Mouse (Mus musculus) CH12.LX (cell line): Measurements from ENCODE around the gene 1700019N19Rik. TPM values are rescaled to one million over a fixed set of nuclear protein-coding genes. Genes with fewer than 3 reads are reported as not detected.

Experiments
- DNase-seq: peaks from one replicate; pipeline ENCODE4 v3.0.0-alpha.2; 2013; ENCODE audit errors: extremely low read depth
- H3K27ac ChIP-seq: 2 replicates; pipeline ENCODE4 v1.5.1; 2012; ENCODE audit warnings: low read depth, mild to moderate bottlenecking, control low read depth, moderate library complexity; ENCODE audit not compliant: insufficient read depth
- H3K27me3 ChIP-seq: replicated peaks from 2 replicates; pipeline ENCODE3; 2012; ENCODE audit warnings: inconsistent platforms
- H3K36me3 ChIP-seq, 2 experiments: replicated peaks in 1 of 2; 2 replicates each; pipeline versions ENCODE3 to v1.6.1; 2012; ENCODE audit warnings: inconsistent platforms in 1 of 2, low read length in 1 of 2, mild to moderate bottlenecking in 1 of 2, mixed read lengths in 1 of 2, moderate library complexity in 1 of 2; ENCODE audit not compliant: control insufficient read depth in 1 of 2, insufficient read depth in 1 of 2
- H3K4me1 ChIP-seq, 2 experiments: 2 replicates each; pipeline ENCODE4 v1.6.1; 2012; ENCODE audit warnings: inconsistent platforms in 1 of 2, moderate library complexity in 1 of 2; ENCODE audit not compliant: insufficient read depth in 2 of 2, control insufficient read depth in 1 of 2
- H3K4me2 ChIP-seq: 2 replicates; pipeline ENCODE4 v1.6.1; 2012; ENCODE audit warnings: low read depth, mild to moderate bottlenecking, control low read depth; ENCODE audit not compliant: poor library complexity, insufficient read depth, severe bottlenecking
- H3K4me3 ChIP-seq, 3 experiments: fragments of 150-350 bp in 1 of 3; sonication (generic) in 1 of 3; replicated peaks in 1 of 3; 2 replicates each; pipeline versions ENCODE3 to v1.5.1; 2011 to 2012; ENCODE audit warnings: low read depth in 2 of 3, low read length in 2 of 3, mild to moderate bottlenecking in 2 of 3, moderate library complexity in 2 of 3, control low read depth in 1 of 3, improper control_type of control experiment in 1 of 3, inconsistent platforms in 1 of 3, mixed read lengths in 1 of 3; ENCODE audit not compliant: poor library complexity in 1 of 3
- H3K79me2 ChIP-seq: replicated peaks from 2 replicates; pipeline ENCODE4 v1.6.1; 2012; ENCODE audit warnings: mild to moderate bottlenecking, moderate library complexity; ENCODE audit not compliant: control insufficient read depth, poor library complexity, insufficient read depth, severe bottlenecking; ENCODE audit errors: extremely low read depth
- H3K9ac ChIP-seq: 2 replicates; pipeline ENCODE4 v1.6.1; 2012; ENCODE audit warnings: low read depth, mild to moderate bottlenecking, control low read depth, moderate library complexity; ENCODE audit not compliant: insufficient read depth
- H3K9me3 ChIP-seq: replicated peaks from 2 replicates; pipeline ENCODE3; 2012; ENCODE audit warnings: low read length, inconsistent platforms, mixed read lengths
- BHLHE40 ChIP-seq: IDR thresholded peaks from 2 replicates; pipeline ENCODE4 v1.6.1; 2011; ENCODE audit warnings: mild to moderate bottlenecking, low read depth, low read length, improper control_type of control experiment
- CHD1 ChIP-seq: IDR thresholded peaks from 2 replicates; pipeline ENCODE4 v1.6.1; 2012; ENCODE audit warnings: low read depth, low read length, improper control_type of control experiment, inconsistent platforms
- CHD2 ChIP-seq: IDR thresholded peaks from 2 replicates; pipeline ENCODE4 v1.6.1; 2011; ENCODE audit warnings: low read length, improper control_type of control experiment
- CTCF ChIP-seq, 2 experiments: IDR thresholded peaks in 1 of 2; conservative IDR thresholded peaks in 1 of 2; 2 replicates each; pipeline ENCODE4 v1.5.1; 2011 to 2012; ENCODE audit warnings: low read depth in 2 of 2, low read length in 2 of 2, improper control_type of control experiment in 1 of 2, inconsistent platforms in 1 of 2, mild to moderate bottlenecking in 1 of 2, moderate library complexity in 1 of 2
- E2F4 ChIP-seq: IDR thresholded peaks from 2 replicates; pipeline ENCODE4 v1.6.1; 2011; ENCODE audit warnings: low read depth, low read length, improper control_type of control experiment; ENCODE audit not compliant: insufficient replicate concordance
- ELF1 ChIP-seq: IDR thresholded peaks from 2 replicates; pipeline ENCODE4 v1.6.1; 2014; ENCODE audit warnings: low read depth, mild to moderate bottlenecking, inconsistent platforms, low read length, improper control_type of control experiment
- EP300 ChIP-seq: IDR thresholded peaks from 2 replicates; pipeline ENCODE4 v1.6.1; 2011; ENCODE audit warnings: low read length, improper control_type of control experiment
- ETS1 ChIP-seq: conservative IDR thresholded peaks from 2 replicates; pipeline ENCODE4 v1.6.1; 2012; ENCODE audit warnings: low read depth, mild to moderate bottlenecking, inconsistent platforms, low read length, improper control_type of control experiment, moderate library complexity
- GABPA ChIP-seq: IDR thresholded peaks from 2 replicates; pipeline ENCODE4 v1.6.1; 2012; ENCODE audit warnings: low read depth, low read length, improper control_type of control experiment, inconsistent platforms; ENCODE audit not compliant: insufficient replicate concordance
- HCFC1 ChIP-seq: IDR thresholded peaks from 2 replicates; pipeline ENCODE4 v1.6.1; 2012; ENCODE audit warnings: low read depth, mild to moderate bottlenecking, inconsistent platforms, low read length, improper control_type of control experiment
- IRF4 ChIP-seq: IDR thresholded peaks from 2 replicates; pipeline ENCODE4 v1.6.1; 2014; ENCODE audit warnings: low read depth, mild to moderate bottlenecking, inconsistent platforms, low read length, improper control_type of control experiment
- JUN ChIP-seq: IDR thresholded peaks from 2 replicates; pipeline ENCODE4 v1.6.1; 2011; ENCODE audit warnings: low read depth, mild to moderate bottlenecking, low read length, improper control_type of control experiment, moderate library complexity; ENCODE audit not compliant: insufficient read depth
- JUND ChIP-seq: conservative IDR thresholded peaks from 2 replicates; pipeline ENCODE4 v1.6.1; 2011; ENCODE audit warnings: low read depth, low read length, improper control_type of control experiment
- KAT2A ChIP-seq: IDR thresholded peaks from 2 replicates; pipeline ENCODE4 v1.6.1; 2012; ENCODE audit warnings: low read length, improper control_type of control experiment, inconsistent platforms; ENCODE audit not compliant: insufficient replicate concordance
- MAFK ChIP-seq: IDR thresholded peaks from 2 replicates; pipeline ENCODE4 v1.6.1; 2011; ENCODE audit warnings: low read length, improper control_type of control experiment; ENCODE audit not compliant: insufficient replicate concordance
- MAX ChIP-seq: IDR thresholded peaks from 2 replicates; pipeline ENCODE4 v1.6.1; 2011; ENCODE audit warnings: low read length, improper control_type of control experiment
- MAZ ChIP-seq: IDR thresholded peaks from 2 replicates; pipeline ENCODE4 v1.6.1; 2012; ENCODE audit warnings: low read depth, mild to moderate bottlenecking, inconsistent platforms, low read length, improper control_type of control experiment, moderate library complexity
- MEF2A ChIP-seq: IDR thresholded peaks from 2 replicates; pipeline ENCODE4 v1.6.1; 2014; ENCODE audit warnings: low read depth, mild to moderate bottlenecking, inconsistent platforms, low read length, improper control_type of control experiment, borderline replicate concordance
- MXI1 ChIP-seq: IDR thresholded peaks from 2 replicates; pipeline ENCODE4 v1.6.1; 2011; ENCODE audit warnings: mild to moderate bottlenecking, low read depth, low read length, improper control_type of control experiment
- MYC ChIP-seq: IDR thresholded peaks from 2 replicates; pipeline ENCODE4 v1.6.1; 2011; ENCODE audit warnings: low read depth, mild to moderate bottlenecking, improper control_type of control experiment, low read length
- NELFE ChIP-seq: IDR thresholded peaks from 2 replicates; pipeline ENCODE4 v1.6.1; 2011; ENCODE audit warnings: low read depth, low read length, improper control_type of control experiment
- NRF1 ChIP-seq: IDR thresholded peaks from 2 replicates; pipeline ENCODE4 v1.6.1; 2014; ENCODE audit warnings: low read depth, mild to moderate bottlenecking, inconsistent platforms, low read length, improper control_type of control experiment, moderate library complexity
- PAX5 ChIP-seq: IDR thresholded peaks from 2 replicates; pipeline ENCODE4 v1.6.1; 2012; ENCODE audit warnings: low read length, inconsistent platforms, mixed read lengths
- POLR2A ChIP-seq: IDR thresholded peaks from 2 replicates; pipeline ENCODE4 v1.6.1; 2011; ENCODE audit warnings: low read depth, mild to moderate bottlenecking, improper control_type of control experiment, low read length
- POLR2AphosphoS2 ChIP-seq: IDR thresholded peaks from 2 replicates; pipeline ENCODE4 v1.6.1; 2011; ENCODE audit warnings: low read depth, low read length, improper control_type of control experiment
- RAD21 ChIP-seq: IDR thresholded peaks from 2 replicates; pipeline ENCODE4 v1.6.1; 2011; ENCODE audit warnings: low read depth, mild to moderate bottlenecking, low read length, improper control_type of control experiment, moderate library complexity
- RCOR1 ChIP-seq: conservative IDR thresholded peaks from 2 replicates; pipeline ENCODE4 v1.6.1; 2012; ENCODE audit warnings: low read depth, mild to moderate bottlenecking, inconsistent platforms, low read length, improper control_type of control experiment
- SIN3A ChIP-seq: IDR thresholded peaks from 2 replicates; pipeline ENCODE4 v1.6.1; 2012; ENCODE audit warnings: low read length, improper control_type of control experiment, inconsistent platforms
- SMC3 ChIP-seq: IDR thresholded peaks from 2 replicates; pipeline ENCODE4 v1.6.1; 2011; ENCODE audit warnings: low read depth, low read length, improper control_type of control experiment
- TBP ChIP-seq: conservative IDR thresholded peaks from 2 replicates; pipeline ENCODE4 v1.6.1; 2011; ENCODE audit warnings: low read depth, low read length, improper control_type of control experiment
- TCF12 ChIP-seq: IDR thresholded peaks from 2 replicates; pipeline ENCODE4 v1.6.1; 2014; ENCODE audit warnings: low read depth, mild to moderate bottlenecking, inconsistent platforms, low read length, improper control_type of control experiment
- UBTF ChIP-seq: IDR thresholded peaks from 2 replicates; pipeline ENCODE4 v1.6.1; 2012; ENCODE audit warnings: low read depth, mild to moderate bottlenecking, inconsistent platforms, low read length, improper control_type of control experiment, moderate library complexity
- USF1 ChIP-seq: IDR thresholded peaks from 2 replicates; pipeline ENCODE4 v1.6.1; 2014; ENCODE audit warnings: low read depth, mild to moderate bottlenecking, inconsistent platforms, low read length, improper control_type of control experiment
- USF2 ChIP-seq: conservative IDR thresholded peaks from 2 replicates; pipeline ENCODE4 v1.6.1; 2011; ENCODE audit warnings: low read depth, low read length, improper control_type of control experiment
- ZC3H11A ChIP-seq: IDR thresholded peaks from 2 replicates; pipeline ENCODE4 v1.6.1; 2012; ENCODE audit warnings: low read depth, mild to moderate bottlenecking, inconsistent platforms, low read length, improper control_type of control experiment
- ZKSCAN1 ChIP-seq: IDR thresholded peaks from 2 replicates; pipeline ENCODE4 v1.6.1; 2012; ENCODE audit warnings: low read depth, inconsistent platforms, low read length, improper control_type of control experiment, borderline replicate concordance
- ZMIZ1 ChIP-seq: IDR thresholded peaks from 2 replicates; pipeline ENCODE4 v1.6.1; 2012; ENCODE audit warnings: low read depth, mild to moderate bottlenecking, inconsistent platforms, low read length, improper control_type of control experiment
- ZNF384 ChIP-seq: IDR thresholded peaks from 2 replicates; pipeline ENCODE4 v1.6.1; 2012; ENCODE audit warnings: low read depth, low read length, improper control_type of control experiment, inconsistent platforms
- dilution Hi-C: fragments of 300-500 bp; cut with MboI; formaldehyde crosslinking; loops from 2 replicates; pipeline ENCODE4 v1.14.3; 2020; ENCODE audit warnings: low sequenced_read_pairs; ENCODE audit not compliant: extremely low pct_unique_long_range_greater_than_20kb, extremely low pct_ligation_motif_present
- in situ Hi-C: fragments of 300-500 bp; cut with MboI; formaldehyde crosslinking; loops from 3 replicates; pipeline ENCODE4 v1.14.3; 2019; ENCODE audit warnings: low sequenced_read_pairs, low pct_ligation_motif_present, low pct_unique_long_range_greater_than_20kb, mixed read lengths
- polyA plus RNA-seq: library from polyadenylated mRNA; unstranded; fragments of >175 nt; gene quantifications from 2 replicates; pipeline ENCODE4 v1.2.1, GENCODE M21; 2012; ENCODE audit warnings: low read depth; ENCODE audit not compliant: insufficient read length
- total RNA-seq, 2 experiments: library from RNA; depleted of rRNA; stranded (reverse); fragments of 300-350 nt in 1 of 2; fragments of >200 nt in 1 of 2; gene quantifications; 2 replicates each; pipeline ENCODE4 v1.2.3; 2012 to 2014

The 1700019N19Rik gene
- total and polyA plus RNA-seq, 3 experiments = 0.83 to 1.1 (median 0.89) TPM

DNA sequence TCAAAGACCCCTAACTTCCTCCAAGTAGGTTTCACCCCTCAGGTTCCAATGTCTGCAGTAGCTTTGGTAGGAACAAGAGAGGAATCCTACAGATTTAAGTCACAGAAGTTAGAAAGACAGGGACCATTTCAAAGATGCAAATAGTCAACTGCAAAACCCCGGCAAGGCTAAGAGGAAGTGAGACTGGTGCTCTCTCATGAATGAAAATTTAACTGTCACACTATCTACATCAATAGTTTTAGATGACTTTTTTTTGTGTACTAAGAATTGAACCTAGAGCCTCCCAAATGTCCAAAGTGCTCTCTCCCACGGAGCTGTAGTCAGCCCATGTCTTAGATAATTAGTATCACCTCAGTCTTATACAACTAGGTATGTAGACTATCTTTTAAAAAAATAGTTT is 38.7 kb upstream of the 1700019N19Rik start:
- Histone ChIP-seq H3K36me3 (no peaks in the 10 kb centered on the region), H3K4me1 (peaks cover 26 to 53% of the 10 kb centered on the region in 2 experiments), H3K4me2 (peak overlapping the region; percentile 63; the same call in 1 of the 2 replicates), H3K9ac (no peak overlapping the region), H3K79me2 (no peaks in the 10 kb centered on the region), H3K9me3 (no peaks in the 10 kb centered on the region), H3K27ac (peak overlapping the region; percentile 28; the same call in 1 of the 2 replicates)
- dilution Hi-C loops (no loop called here), in situ Hi-C loops (no loop called here)
- DNase-seq = peak; percentile 75
- no peak for TF ChIP-seq MAFK
- TF ChIP-seq ELF1 = no peak
- peak; percentile 89 for TF ChIP-seq IRF4
- TF ChIP-seq ETS1 = peak; percentile 45; the same call in 1 of the 2 replicates
- no peak for TF ChIP-seq MXI1
- no peak for TF ChIP-seq CHD2
- no peak for TF ChIP-seq CHD1
- TF ChIP-seq MAX = no peak
- no peak for TF ChIP-seq JUN
- no peak for TF ChIP-seq USF2
- TF ChIP-seq E2F4 = no peak
- TF ChIP-seq EP300 = peak; percentile 93
- no peak for TF ChIP-seq ZKSCAN1
- no peak for TF ChIP-seq ZC3H11A
- TF ChIP-seq ZMIZ1 = no peak
- no peak for TF ChIP-seq TCF12
- TF ChIP-seq TBP = no peak
- TF ChIP-seq KAT2A = no peak
- no peak for TF ChIP-seq CTCF (conservative IDR thresholded peaks at IDR 0.05 in 1 of 2, IDR thresholded peaks at IDR 0.05 in 1 of 2; ENCODE audit: low read depth in 2 of 2, low read length in 2 of 2)
- no peak for TF ChIP-seq NELFE
- TF ChIP-seq POLR2A = no peak
- no peak for TF ChIP-seq SIN3A
- TF ChIP-seq SMC3 = no peak
- TF ChIP-seq PAX5 = no peak
- TF ChIP-seq UBTF = no peak
- TF ChIP-seq MEF2A = peak; percentile 52; the same call in 1 of the 2 replicates
- no peak for TF ChIP-seq POLR2AphosphoS2
- TF ChIP-seq BHLHE40 = peak; percentile 61
- 0 out of 2 replicates have a peak, but pooled peaks have one; percentile 42 for TF ChIP-seq MYC
- peak; percentile 68 for TF ChIP-seq ZNF384
- no peak for TF ChIP-seq RAD21
- no peak for TF ChIP-seq NRF1
- TF ChIP-seq GABPA = no peak
- no peak for TF ChIP-seq JUND
- no peak for TF ChIP-seq RCOR1
- TF ChIP-seq MAZ = no peak
- no peak for TF ChIP-seq USF1
- TF ChIP-seq HCFC1 = no peak
- TF ChIP-seq, all 38 proteins: peak for 7
- Histone ChIP-seq H3K4me3 (peak overlapping the region in 1 of 3 experiments; percentile 55), H3K27me3 (no peaks in the 10 kb centered on the region)
